Mouse (Mus musculus) cerebellum, adult 2 months (tissue): ENCODE results near the gene Cenpm.

Experiments used
- CTCF ChIP-seq: fragments of 200-500 bp; IDR thresholded peaks from 2 replicates; pipeline ENCODE4 v1.5.1; 2011; ENCODE audit warnings: low read depth, mild to moderate bottlenecking, control low read depth, low read length, moderate library complexity, borderline replicate concordance; ENCODE audit not compliant: insufficient read depth
- POLR2A ChIP-seq: fragments of 200-500 bp; IDR thresholded peaks from 2 replicates; pipeline ENCODE4 v1.6.1; 2011; ENCODE audit warnings: low read length, control low read depth, borderline replicate concordance; ENCODE audit not compliant: insufficient read depth

DNA sequence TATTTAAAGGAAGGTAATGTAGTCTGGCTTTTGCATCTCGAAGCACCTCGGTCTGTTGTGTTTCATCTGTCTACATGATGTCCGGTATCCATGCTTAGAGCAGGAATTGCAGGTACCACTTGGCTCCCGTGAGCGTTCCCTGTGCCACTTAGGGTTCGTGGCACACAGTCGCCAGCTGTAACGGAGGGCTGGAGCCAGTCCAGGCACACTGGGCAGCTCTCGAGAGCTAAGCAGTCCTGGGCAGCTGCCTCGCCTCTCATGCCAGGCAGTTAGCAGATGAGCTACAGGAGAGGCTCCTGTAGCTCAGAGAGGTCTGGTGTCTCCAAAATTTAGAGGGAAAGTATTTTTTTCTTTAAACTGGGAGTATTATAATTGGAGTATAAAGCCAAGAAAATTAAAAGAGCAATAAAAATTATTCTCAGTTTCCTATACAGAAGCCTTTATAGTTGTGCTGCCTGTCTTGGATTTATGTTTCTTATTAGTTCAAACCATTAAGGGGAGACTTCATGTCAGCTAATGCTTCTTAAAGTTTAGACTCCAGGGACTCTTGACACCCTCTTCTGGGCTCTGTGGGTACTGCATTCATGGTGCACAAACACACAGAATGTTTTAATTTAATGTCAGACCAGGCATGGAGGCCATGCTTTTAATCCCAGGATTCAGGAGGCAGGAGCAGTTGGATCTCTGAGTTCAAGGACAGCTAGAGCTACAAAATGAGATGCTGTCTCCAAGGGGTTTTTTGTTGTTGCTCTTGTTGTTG lies 55.9 kb downstream of the Cenpm start:
- TF ChIP-seq CTCF (no peak), POLR2A (no peak)
